Mouse (Mus musculus) myocyte (in vitro differentiated cells): Measurements from ENCODE around the gene Etfrf1.

Experiments
- POLR2A ChIP-seq: IDR thresholded peaks from one replicate; pipeline ENCODE4 v1.6.1; 2011; ENCODE audit warnings: low read depth, mild to moderate bottlenecking, control low read depth, moderate library complexity; ENCODE audit not compliant: insufficient read length
- TCF12 ChIP-seq: IDR thresholded peaks from one replicate; pipeline ENCODE4 v1.6.1; 2011; ENCODE audit warnings: mild to moderate bottlenecking, control low read depth; ENCODE audit not compliant: poor library complexity, insufficient read depth, severe bottlenecking
- USF1 ChIP-seq: IDR thresholded peaks from one replicate; pipeline ENCODE4 v1.6.1; 2011; ENCODE audit warnings: low read depth, mild to moderate bottlenecking, control low read depth, moderate library complexity

DNA sequence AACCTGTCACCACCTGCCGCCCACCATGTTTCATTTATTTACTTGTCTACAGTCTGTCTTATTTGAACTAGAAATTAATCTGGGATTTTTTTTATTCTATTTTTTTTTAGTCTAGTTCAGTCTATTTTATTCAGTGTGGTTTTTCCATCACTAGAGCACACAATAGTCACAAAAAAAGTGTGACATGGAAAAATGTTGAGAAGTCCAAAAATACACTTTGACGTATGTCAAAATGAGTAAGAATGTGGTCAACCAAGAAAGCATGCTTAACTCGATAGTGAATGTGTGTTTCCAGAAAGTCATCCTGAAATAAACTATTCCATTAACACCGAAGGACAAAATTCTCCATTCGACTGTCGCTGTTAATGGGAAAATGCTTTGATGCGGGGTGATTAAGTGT is 51.4 kb downstream of the Etfrf1 start:
- TF ChIP-seq POLR2A, result no peak
- no peak for TF ChIP-seq USF1
- TF ChIP-seq TCF12, result no peak
